Mouse (Mus musculus) ZHBTc4 (cell line): ENCODE measurements around the gene Tnfaip2.

Source experiments
- DNase-seq: peaks from one replicate; pipeline ENCODE4 v3.0.0-alpha.2; 2011; ENCODE audit warnings: low read depth, low spot score

The Tnfaip2 gene

GRCm38 (mm10) chr12:111445161-111445889 lies 3.1 kb downstream of the Tnfaip2 start:
- peak; percentile 46 for DNase-seq

GRCm38 (mm10) chr12:111445890-111446613 lies 3.8 kb downstream of the Tnfaip2 start:
- peak; percentile 49 for DNase-seq

- no peak for DNase-seq
Observed at GRCm38 (mm10) chr12:111446745-111447144, 4.5 kb downstream of the Tnfaip2 start.

GRCm38 (mm10) chr12:111447350-111447749 lies 5.1 kb downstream of the Tnfaip2 start:
- no peak for DNase-seq

GRCm38 (mm10) chr12:111447898-111448760 lies 5.9 kb downstream of the Tnfaip2 start:
- DNase-seq = no peak

GRCm38 (mm10) chr12:111448931-111449705 lies 6.8 kb downstream of the Tnfaip2 start:
- no peak for DNase-seq

GRCm38 (mm10) chr12:111450359-111450758 lies 8.1 kb downstream of the Tnfaip2 start:
- DNase-seq = peak; percentile 80

- no peak for DNase-seq
Observed at GRCm38 (mm10) chr12:111451561-111451960, 9.3 kb downstream of the Tnfaip2 start.

- DNase-seq = no peak
Observed at GRCm38 (mm10) chr12:111454021-111454420, 11.8 kb downstream of the Tnfaip2 start.

- DNase-seq = no peak
Observed at GRCm38 (mm10) chr12:111454543-111455280, 12.4 kb downstream of the Tnfaip2 start.

GRCm38 (mm10) chr12:111455311-111455846 lies 13.1 kb downstream of the Tnfaip2 start:
- DNase-seq = peak; percentile 44

- DNase-seq = no peak
Observed at GRCm38 (mm10) chr12:111455860-111456259, 13.6 kb downstream of the Tnfaip2 start.

GRCm38 (mm10) chr12:111457742-111458141 lies 15.5 kb downstream of the Tnfaip2 start:
- DNase-seq = no peak

GRCm38 (mm10) chr12:111463570-111463969 lies 21.3 kb downstream of the Tnfaip2 start:
- no peak for DNase-seq

GRCm38 (mm10) chr12:111466369-111466768 lies 24.1 kb downstream of the Tnfaip2 start:
- DNase-seq = no peak

- no peak for DNase-seq
Observed at GRCm38 (mm10) chr12:111468206-111468605, 25.9 kb downstream of the Tnfaip2 start.

- DNase-seq = peak; percentile 87
Observed at GRCm38 (mm10) chr12:111469507-111469906, 27.2 kb downstream of the Tnfaip2 start.

GRCm38 (mm10) chr12:111471119-111471518 lies 28.9 kb downstream of the Tnfaip2 start:
- no peak for DNase-seq

GRCm38 (mm10) chr12:111471721-111472120 lies 29.5 kb downstream of the Tnfaip2 start:
- DNase-seq = no peak

GRCm38 (mm10) chr12:111472886-111473285 lies 30.6 kb downstream of the Tnfaip2 start:
- no peak for DNase-seq
